Mouse (Mus musculus): Measurements from ENCODE around the gene Wwox. TPM values are rescaled to one million over a fixed set of nuclear protein-coding genes. Genes with fewer than 3 reads are reported as not detected.

Gene Wwox
- polyA plus RNA-seq, 1 experiment from 2014 or later: 10.6 TPM

- WGBS: 91% methylated on average over 15 of the region's 15 CpGs
- H3K27me3 ChIP-seq (ENCODE audit: low read depth, poor library complexity, severe bottlenecking): peaks cover 6% of the 10 kb centered on the region; the same call in 1 of the 2 replicates
- no peak for DNase-seq (ENCODE audit: low spot score)
These were observed 625.2 kb downstream of the Wwox start for GRCm38 (mm10) chr8:115064691-115065090.

DNA sequence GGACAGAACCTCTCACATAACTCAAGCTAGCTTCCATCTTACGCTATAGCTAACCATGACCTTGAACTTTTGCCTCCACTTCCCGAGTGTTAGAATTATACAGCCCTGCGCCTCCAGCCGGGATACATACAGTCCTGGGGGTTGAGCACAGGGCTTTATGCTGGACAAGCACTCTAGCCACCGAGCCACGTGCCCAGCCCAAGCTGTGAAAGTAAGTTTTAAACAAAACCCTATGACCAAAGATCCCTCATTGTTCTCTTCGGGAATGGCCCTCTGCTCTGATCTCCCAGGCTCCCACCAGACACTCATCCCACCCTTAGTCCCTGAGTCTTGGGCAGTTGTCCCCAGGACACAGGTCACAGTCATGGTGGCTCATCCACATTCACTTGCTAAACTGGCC lies 625.9 kb downstream of the Wwox start:
- Histone ChIP-seq H3K4me3 (no peak overlapping the region), H3K27ac (replicated peaks) (0 out of 2 replicates have a peak overlapping the region, but pooled peaks have one; percentile 23)
- DNase-seq (ENCODE audit: low spot score): no peak

More at GRCm38 (mm10) chr8:115064691-115065090, 625.2 kb downstream of the Wwox start:
- Histone ChIP-seq H3K27ac (replicated peaks) (no peak overlapping the region), H3K4me3 (no peak overlapping the region), H3K4me1 (peaks cover 5% of the 10 kb centered on the region), H3K9me3 (replicated peaks) (no peaks in the 10 kb centered on the region), H3K36me3 (no peaks in the 10 kb centered on the region)

DNA sequence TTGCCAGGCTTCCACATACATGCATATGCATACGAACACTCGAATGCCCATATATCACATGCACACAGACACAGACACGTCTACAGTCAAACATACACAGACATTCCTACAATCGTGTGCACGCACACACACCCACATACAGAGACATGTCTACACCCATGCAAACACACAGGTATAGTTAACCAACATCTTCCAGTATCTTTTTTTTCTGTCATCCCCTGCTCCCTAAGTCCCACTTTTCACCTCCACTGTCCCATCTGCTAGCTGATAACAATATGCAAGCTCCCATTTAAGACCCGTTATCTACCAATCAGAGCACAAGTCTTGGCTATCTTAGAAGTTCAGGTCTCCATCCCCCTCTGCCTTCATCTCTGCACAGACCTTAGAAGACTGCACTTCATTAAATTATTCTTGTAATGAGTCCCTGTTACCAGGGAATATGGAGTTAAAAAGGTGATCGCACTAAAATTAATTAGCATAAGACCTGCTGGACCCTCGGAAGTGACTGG lies 627.1 kb downstream of the Wwox start:
- WGBS: 90% methylated on average over 8 of the region's 8 CpGs

More for the DNA sequence above, 625.9 kb downstream of the Wwox start:
- H3K27me3 ChIP-seq (ENCODE audit: low read depth, poor library complexity, severe bottlenecking): peaks cover 6% of the 10 kb centered on the region; the same call in 1 of the 2 replicates
- 63% methylated on average over 7 of the region's 7 CpGs for WGBS
- peaks cover 5% of the 10 kb centered on the region for H3K4me1 ChIP-seq
- H3K36me3 ChIP-seq: no peaks in the 10 kb centered on the region
- H3K9me3 ChIP-seq (replicated peaks): no peaks in the 10 kb centered on the region

GRCm38 (mm10) chr8:115068723-115069122 lies 629.3 kb downstream of the Wwox start:
- Histone ChIP-seq H3K4me3 (no peak overlapping the region), H3K27ac (replicated peaks) (no peak overlapping the region), H3K9me3 (replicated peaks) (no peaks in the 10 kb centered on the region), H3K36me3 (no peaks in the 10 kb centered on the region), H3K27me3 (ENCODE audit: low read depth, poor library complexity, severe bottlenecking) (peaks cover 6% of the 10 kb centered on the region; the same call in 1 of the 2 replicates), H3K4me1 (peaks cover 14% of the 10 kb centered on the region)
- no peak for DNase-seq (ENCODE audit: low spot score)
- WGBS: 87% methylated on average over 5 of the region's 5 CpGs

More for the DNA sequence above, 627.1 kb downstream of the Wwox start:
- Histone ChIP-seq H3K27me3 (ENCODE audit: low read depth, poor library complexity, severe bottlenecking) (peaks cover 6% of the 10 kb centered on the region; the same call in 1 of the 2 replicates), H3K27ac (replicated peaks) (no peak overlapping the region), H3K4me1 (peaks cover 13% of the 10 kb centered on the region), H3K4me3 (no peak overlapping the region), H3K36me3 (no peaks in the 10 kb centered on the region), H3K9me3 (replicated peaks) (no peaks in the 10 kb centered on the region)
- DNase-seq (ENCODE audit: low spot score): no peak

- H3K27me3 ChIP-seq (ENCODE audit: low read depth, poor library complexity, severe bottlenecking): peaks cover 6% of the 10 kb centered on the region; the same call in 1 of the 2 replicates
- 66% methylated on average over 3 of the region's 3 CpGs for WGBS
- H3K9me3 ChIP-seq (replicated peaks): no peaks in the 10 kb centered on the region
- H3K27ac ChIP-seq (replicated peaks): no peak overlapping the region
- DNase-seq (ENCODE audit: low spot score): no peak
- no peaks in the 10 kb centered on the region for H3K36me3 ChIP-seq
- no peak overlapping the region for H3K4me3 ChIP-seq
- H3K4me1 ChIP-seq: peaks cover 14% of the 10 kb centered on the region
These were observed 630.8 kb downstream of the Wwox start for GRCm38 (mm10) chr8:115070225-115070624.

DNA sequence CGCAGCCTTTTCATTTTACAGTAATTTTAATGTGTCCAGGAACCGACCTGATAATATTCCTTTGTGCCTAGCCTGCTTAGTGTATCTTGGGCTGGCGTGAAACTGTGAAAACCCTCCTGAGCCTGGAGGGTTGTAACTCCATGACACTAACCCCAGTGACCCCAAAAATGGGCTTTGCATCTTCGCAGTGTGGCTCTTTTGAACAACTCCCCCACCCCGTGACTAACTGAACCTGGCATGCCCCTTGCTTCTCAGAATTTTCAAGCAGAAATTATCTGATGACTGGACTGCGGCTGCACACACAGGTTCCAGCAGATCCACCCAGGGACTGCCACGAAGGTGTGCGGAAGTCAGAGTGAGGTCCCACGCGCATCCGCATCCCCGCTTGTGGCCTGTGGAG lies 631.8 kb downstream of the Wwox start:
- DNase-seq (ENCODE audit: low spot score): no peak
- Histone ChIP-seq H3K36me3 (no peaks in the 10 kb centered on the region), H3K27me3 (ENCODE audit: low read depth, poor library complexity, severe bottlenecking) (no peaks in the 10 kb centered on the region), H3K27ac (replicated peaks) (0 out of 2 replicates have a peak overlapping the region, but pooled peaks have one; percentile 13), H3K9me3 (replicated peaks) (no peaks in the 10 kb centered on the region), H3K4me1 (peaks cover 9% of the 10 kb centered on the region; the same call in 1 of the 2 replicates), H3K4me3 (no peak overlapping the region)
- WGBS: 91% methylated on average over 12 of the region's 12 CpGs

DNA sequence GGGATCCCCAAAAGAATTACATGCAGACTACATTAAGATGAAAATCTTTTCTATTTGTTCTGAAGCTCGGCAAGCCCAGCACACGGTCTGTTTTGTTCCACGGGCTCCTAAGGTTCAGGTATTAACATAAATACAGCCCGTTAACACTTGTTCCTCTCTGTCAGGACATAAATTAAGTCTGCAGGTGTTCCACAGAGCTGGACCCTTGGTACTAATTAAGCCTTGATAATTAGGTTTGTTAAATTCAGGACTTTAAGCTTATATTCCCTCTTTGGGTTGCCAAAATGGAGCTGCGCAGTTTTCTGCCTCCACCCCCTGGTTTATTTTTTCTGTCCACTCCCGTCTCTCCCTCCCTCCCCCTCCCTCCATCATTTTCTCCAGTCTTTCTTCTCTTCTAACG lies 638.8 kb downstream of the Wwox start:
- WGBS: 85% methylated on average over 7 of the region's 7 CpGs
- H3K27ac ChIP-seq (replicated peaks): no peak overlapping the region
- H3K4me3 ChIP-seq: no peak overlapping the region
- H3K4me1 ChIP-seq: no peaks in the 10 kb centered on the region
- no peaks in the 10 kb centered on the region for H3K36me3 ChIP-seq
- DNase-seq (ENCODE audit: low spot score): no peak
- H3K27me3 ChIP-seq (ENCODE audit: low read depth, poor library complexity, severe bottlenecking): no peaks in the 10 kb centered on the region
- no peaks in the 10 kb centered on the region for H3K9me3 ChIP-seq (replicated peaks)

GRCm38 (mm10) chr8:115081302-115082207 lies 642.1 kb downstream of the Wwox start:
- no peak overlapping the region for H3K27ac ChIP-seq (replicated peaks)
- no peaks in the 10 kb centered on the region for H3K9me3 ChIP-seq (replicated peaks)
- H3K36me3 ChIP-seq: no peaks in the 10 kb centered on the region
- no peaks in the 10 kb centered on the region for H3K27me3 ChIP-seq (ENCODE audit: low read depth, poor library complexity, severe bottlenecking)
- no peak for DNase-seq (ENCODE audit: low spot score)
- no peaks in the 10 kb centered on the region for H3K4me1 ChIP-seq
- WGBS: 82% methylated on average over 7 of the region's 7 CpGs
- H3K4me3 ChIP-seq: no peak overlapping the region

- Histone ChIP-seq H3K27ac (replicated peaks) (no peak overlapping the region), H3K27me3 (ENCODE audit: low read depth, poor library complexity, severe bottlenecking) (no peaks in the 10 kb centered on the region), H3K4me1 (peaks cover 5% of the 10 kb centered on the region; the same call in 1 of the 2 replicates), H3K36me3 (no peaks in the 10 kb centered on the region), H3K9me3 (replicated peaks) (no peaks in the 10 kb centered on the region; the same call in 1 of the 2 replicates), H3K4me3 (no peak overlapping the region)
- no peak for DNase-seq (ENCODE audit: low spot score)
These were observed 648.7 kb downstream of the Wwox start for GRCm38 (mm10) chr8:115088162-115088561.

DNA sequence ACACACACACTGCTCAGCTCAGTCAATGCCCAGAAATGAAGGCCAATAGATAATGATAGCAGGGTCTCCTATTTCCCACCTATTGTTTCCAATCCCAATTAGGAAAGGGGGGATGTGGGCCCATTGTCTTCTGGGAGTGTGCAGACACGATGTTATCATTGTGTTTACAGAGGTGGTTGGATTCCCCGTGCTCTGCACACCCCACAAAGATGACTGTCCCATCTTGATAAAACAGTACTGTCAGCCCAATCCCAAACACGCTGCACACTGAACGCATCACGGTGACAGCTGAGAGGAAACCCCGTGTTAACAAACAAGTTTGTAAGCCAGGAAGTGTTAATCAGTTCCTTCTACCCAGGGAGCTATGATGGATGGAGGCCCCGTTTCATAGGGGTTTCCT lies 650.3 kb downstream of the Wwox start:
- Histone ChIP-seq H3K9me3 (replicated peaks) (no peaks in the 10 kb centered on the region; the same call in 1 of the 2 replicates), H3K4me3 (no peak overlapping the region), H3K27me3 (ENCODE audit: low read depth, poor library complexity, severe bottlenecking) (0 out of 2 replicates have a peak, but pooled peaks cover 7% of the 10 kb centered on the region), H3K4me1 (peaks cover 5% of the 10 kb centered on the region; the same call in 1 of the 2 replicates), H3K27ac (replicated peaks) (no peak overlapping the region), H3K36me3 (no peaks in the 10 kb centered on the region)
- WGBS: 81% methylated on average over 7 of the region's 7 CpGs
- DNase-seq (ENCODE audit: low spot score): no peak

DNA sequence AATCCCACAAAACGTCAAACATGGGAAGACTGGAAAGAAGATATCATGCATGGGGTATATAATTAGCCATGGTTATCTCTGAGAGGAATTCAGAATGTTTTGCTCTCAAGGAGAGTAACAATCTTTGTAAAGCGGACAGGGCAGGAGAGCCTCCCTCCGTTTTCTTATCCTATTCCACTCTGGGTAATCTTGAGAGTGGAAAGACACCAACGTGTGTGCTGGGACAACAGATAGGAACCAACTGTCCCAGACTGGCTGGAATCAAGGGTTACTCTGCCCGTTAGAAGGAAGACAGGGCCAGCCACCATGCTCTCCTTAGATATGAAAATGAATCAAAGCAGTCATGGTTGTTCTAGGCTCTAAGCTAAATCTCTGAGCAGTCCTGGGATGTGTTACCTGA lies 650.7 kb downstream of the Wwox start:
- Histone ChIP-seq H3K4me3 (no peak overlapping the region), H3K27me3 (ENCODE audit: low read depth, poor library complexity, severe bottlenecking) (0 out of 2 replicates have a peak, but pooled peaks cover 7% of the 10 kb centered on the region), H3K4me1 (peaks cover 5% of the 10 kb centered on the region; the same call in 1 of the 2 replicates), H3K9me3 (replicated peaks) (no peaks in the 10 kb centered on the region; the same call in 1 of the 2 replicates), H3K36me3 (no peaks in the 10 kb centered on the region), H3K27ac (replicated peaks) (no peak overlapping the region)
- no peak for DNase-seq (ENCODE audit: low spot score)
- 82% methylated on average over 5 of the region's 5 CpGs for WGBS

GRCm38 (mm10) chr8:115095548-115095947 lies 656.1 kb downstream of the Wwox start:
- Histone ChIP-seq H3K36me3 (no peaks in the 10 kb centered on the region), H3K27ac (replicated peaks) (no peak overlapping the region), H3K9me3 (replicated peaks) (no peaks in the 10 kb centered on the region), H3K4me1 (peaks cover 5% of the 10 kb centered on the region; the same call in 1 of the 2 replicates), H3K4me3 (no peak overlapping the region), H3K27me3 (ENCODE audit: low read depth, poor library complexity, severe bottlenecking) (0 out of 2 replicates have a peak, but pooled peaks cover 7% of the 10 kb centered on the region)
- WGBS: 84% methylated on average over 4 of the region's 4 CpGs
- no peak for DNase-seq (ENCODE audit: low spot score)

Measured in midbrain, embryonic 10.5 days (tissue).